Mouse (Mus musculus) heart, embryonic 12.5 days (tissue): ENCODE measurements around the gene Nol6. TPM values are rescaled to one million over a fixed set of nuclear protein-coding genes. Genes with fewer than 3 reads are reported as not detected.

Experiments used
- ATAC-seq: fragments of 200-750 bp; cut with Nextera tagmentation; 2 replicates; pipeline ENCODE4 v1.8.0; 2017; ENCODE audit warnings: moderate TSS enrichment, moderate library complexity; ENCODE audit not compliant: insufficient number of reproducible peaks, low FRiP score
- H3K27ac ChIP-seq: fragments of 300-500 bp; sonication (generic); 2 replicates; pipeline ENCODE4 v1.5.1; 2016; ENCODE audit warnings: mild to moderate bottlenecking, moderate library complexity; ENCODE audit not compliant: poor library complexity, severe bottlenecking
- H3K27me3 ChIP-seq: fragments of 300-500 bp; sonication (generic); replicated peaks from 2 replicates; pipeline ENCODE4 v1.6.1; 2016; ENCODE audit warnings: mild to moderate bottlenecking, moderate library complexity
- H3K36me3 ChIP-seq: fragments of 300-500 bp; sonication (generic); 2 replicates; pipeline ENCODE4 v1.6.1; 2016; ENCODE audit warnings: mild to moderate bottlenecking, moderate library complexity
- H3K4me1 ChIP-seq: fragments of 300-500 bp; sonication (generic); replicated peaks from 2 replicates; pipeline ENCODE4 v1.6.1; 2016; ENCODE audit warnings: mild to moderate bottlenecking
- H3K4me2 ChIP-seq: fragments of 300-500 bp; sonication (generic); 2 replicates; pipeline ENCODE4 v1.6.1; 2016; ENCODE audit warnings: mild to moderate bottlenecking, moderate library complexity
- H3K4me3 ChIP-seq: fragments of 300-500 bp; sonication (generic); 2 replicates; pipeline ENCODE4 v1.5.1; 2016; ENCODE audit warnings: mild to moderate bottlenecking
- H3K9ac ChIP-seq: fragments of 300-500 bp; sonication (generic); 2 replicates; pipeline ENCODE4 v1.6.1; 2016; ENCODE audit warnings: mild to moderate bottlenecking, moderate library complexity
- H3K9me3 ChIP-seq: fragments of 300-500 bp; sonication (generic); replicated peaks from 2 replicates; pipeline ENCODE4 v1.6.1; 2016; ENCODE audit warnings: mild to moderate bottlenecking, moderate library complexity
- WGBS: fragments of 180-500 bp; shearing (Covaris S2); methylation state at CpG from one replicate; pipeline ENCODE4 v1.1.7; 2016; 5-methylcytosine and 5-hydroxymethylcytosine counted together
- polyA plus RNA-seq: library from polyadenylated mRNA; unstranded; fragments of >200 nt; fragmentation: Nextera tagmentation; extraction: Ambion mirVana; gene quantifications from 2 replicates; pipeline ENCODE4 v1.2.1, GENCODE M21; 2016

The Nol6 gene
- polyA plus RNA-seq, 1 experiment from 2014 or later: 21.6 TPM

- Histone ChIP-seq H3K9me3 (no peaks in the 10 kb centered on the region; the same call in 1 of the 2 replicates), H3K27ac (no peak overlapping the region), H3K4me2 (no peak overlapping the region), H3K36me3 (no peaks in the 10 kb centered on the region), H3K9ac (no peak overlapping the region), H3K4me3 (no peak overlapping the region), H3K4me1 (0 out of 2 replicates have a peak, but pooled peaks cover 3% of the 10 kb centered on the region), H3K27me3 (0 out of 2 replicates have a peak, but pooled peaks cover 14% of the 10 kb centered on the region)
- ATAC-seq: no peak
- 76% methylated on average over 5 of the region's 5 CpGs for WGBS
Measured at GRCm38 (mm10) chr4:41081733-41082132, 42.5 kb downstream of the Nol6 start.

DNA sequence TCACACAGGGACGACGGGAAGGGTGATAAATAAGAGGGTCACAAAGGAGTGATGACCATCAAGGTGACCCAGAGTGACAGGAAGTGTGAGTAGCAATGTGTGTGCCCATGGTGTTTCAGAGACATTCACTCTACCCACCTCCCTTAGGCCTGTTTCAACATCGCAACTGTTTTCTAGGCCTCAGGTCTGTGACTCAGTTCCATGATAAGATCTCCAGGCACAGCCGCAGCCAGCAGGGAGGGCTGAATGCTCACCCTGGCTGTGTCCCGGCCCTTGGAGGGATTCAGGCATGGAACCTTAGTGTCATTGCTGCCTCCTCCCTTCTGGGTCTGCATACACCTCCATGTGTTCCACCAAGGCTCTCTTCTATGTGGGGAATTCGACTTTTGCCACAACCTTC, 45.5 kb downstream of the Nol6 start:
- Histone ChIP-seq H3K4me2 (no peak overlapping the region), H3K27ac (no peak overlapping the region), H3K4me1 (0 out of 2 replicates have a peak, but pooled peaks cover 3% of the 10 kb centered on the region), H3K36me3 (no peaks in the 10 kb centered on the region), H3K4me3 (no peak overlapping the region), H3K27me3 (peaks cover 10% of the 10 kb centered on the region; the same call in 1 of the 2 replicates), H3K9ac (no peak overlapping the region), H3K9me3 (no peaks in the 10 kb centered on the region; the same call in 1 of the 2 replicates)
- ATAC-seq: no peak
- WGBS: 36% methylated on average over 6 of the region's 6 CpGs

- 70% methylated on average over 6 of the region's 6 CpGs for WGBS
- H3K9me3 ChIP-seq: no peaks in the 10 kb centered on the region
- H3K4me3 ChIP-seq: no peak overlapping the region
- H3K4me2 ChIP-seq: no peak overlapping the region
- H3K9ac ChIP-seq: no peak overlapping the region
- no peaks in the 10 kb centered on the region for H3K4me1 ChIP-seq
- ATAC-seq: no peak
- no peaks in the 10 kb centered on the region; the same call in 1 of the 2 replicates for H3K27me3 ChIP-seq
- no peaks in the 10 kb centered on the region for H3K36me3 ChIP-seq
- H3K27ac ChIP-seq: no peak overlapping the region
Measured at GRCm38 (mm10) chr4:41074461-41074860, 49.8 kb downstream of the Nol6 start.

DNA sequence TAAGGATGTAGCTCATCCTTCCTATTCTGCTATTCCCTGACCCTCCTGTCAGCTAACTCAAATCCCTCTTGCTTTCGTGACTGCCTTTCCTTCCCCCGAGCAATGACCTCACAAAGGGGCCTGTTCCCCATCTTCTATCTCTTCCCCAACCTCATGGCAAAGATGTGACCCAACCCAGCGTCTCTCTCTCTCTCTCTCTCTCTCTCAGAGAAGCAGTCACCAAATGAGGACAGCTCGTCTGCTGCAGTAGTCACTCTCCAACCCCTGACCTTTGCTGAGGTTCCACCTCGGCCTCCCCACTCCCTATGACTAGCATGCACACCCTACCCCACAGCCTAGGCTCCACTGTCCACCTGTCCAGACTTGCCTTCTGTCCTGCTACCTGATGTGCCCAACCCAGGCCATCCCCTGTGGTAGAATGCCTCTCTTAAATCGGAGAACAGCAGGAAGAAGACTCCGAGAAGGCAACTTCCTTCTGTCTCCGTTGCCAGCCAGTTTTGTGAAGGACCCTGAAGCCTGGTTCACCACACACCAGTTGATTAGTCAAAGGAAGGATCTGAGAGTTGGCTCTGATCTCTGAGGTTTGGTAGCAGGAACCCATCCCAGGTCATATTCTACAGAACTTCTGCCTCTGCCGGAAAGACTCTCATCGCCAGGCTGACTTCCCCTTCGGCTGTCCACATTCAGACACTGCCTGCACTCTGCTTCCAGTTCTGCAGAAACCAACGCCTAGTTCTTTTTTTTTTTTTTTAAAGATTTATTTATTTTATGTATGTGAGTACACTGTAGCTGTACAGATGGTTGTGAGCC, 51.0 kb downstream of the Nol6 start:
- WGBS: 80% methylated on average over 12 of the region's 12 CpGs

GRCm38 (mm10) chr4:41071500-41072429, 52.5 kb downstream of the Nol6 start:
- 78% methylated on average over 14 of the region's 14 CpGs for WGBS
- H3K4me2 ChIP-seq: no peak overlapping the region
- ATAC-seq: no peak

More for the DNA sequence above, 51.0 kb downstream of the Nol6 start:
- Histone ChIP-seq H3K27me3 (no peaks in the 10 kb centered on the region; the same call in 1 of the 2 replicates), H3K4me1 (no peaks in the 10 kb centered on the region), H3K27ac (no peak overlapping the region), H3K36me3 (no peaks in the 10 kb centered on the region), H3K4me3 (no peak overlapping the region), H3K4me2 (no peak overlapping the region), H3K9me3 (no peaks in the 10 kb centered on the region), H3K9ac (no peak overlapping the region)
- no peak for ATAC-seq

GRCm38 (mm10) chr4:41065196-41065595, 59.1 kb downstream of the Nol6 start:
- no peaks in the 10 kb centered on the region for H3K9me3 ChIP-seq
- 87% methylated on average over 4 of the region's 4 CpGs for WGBS
- no peak for ATAC-seq

More at GRCm38 (mm10) chr4:41071500-41072429, 52.5 kb downstream of the Nol6 start:
- Histone ChIP-seq H3K36me3 (no peaks in the 10 kb centered on the region), H3K9me3 (no peaks in the 10 kb centered on the region), H3K27me3 (no peaks in the 10 kb centered on the region; the same call in 1 of the 2 replicates), H3K27ac (no peak overlapping the region), H3K4me3 (no peak overlapping the region), H3K4me1 (no peaks in the 10 kb centered on the region), H3K9ac (no peak overlapping the region)

More at GRCm38 (mm10) chr4:41065196-41065595, 59.1 kb downstream of the Nol6 start:
- Histone ChIP-seq H3K4me1 (peaks cover 11% of the 10 kb centered on the region; the same call in 1 of the 2 replicates), H3K9ac (no peak overlapping the region), H3K27me3 (peaks cover 15% of the 10 kb centered on the region; the same call in 1 of the 2 replicates), H3K27ac (no peak overlapping the region), H3K36me3 (no peaks in the 10 kb centered on the region), H3K4me3 (no peak overlapping the region), H3K4me2 (no peak overlapping the region)

Other genes starting within 250 kb of the Nol6 start
- 8.9 and 10.4 TPM in 2 replicates for gene Spink4, start 204.4 kb downstream of the Nol6 start, polyA plus RNA-seq
- 206 and 214 TPM in 2 replicates for gene Bag1, start 176.2 kb downstream of the Nol6 start, polyA plus RNA-seq
- gene Chmp5, start 176.0 kb downstream of the Nol6 start, polyA plus RNA-seq: 76.2 and 79.4 TPM in 2 replicates
- gene Nfx1, start 153.5 kb downstream of the Nol6 start, polyA plus RNA-seq: 67.8 and 75.0 TPM in 2 replicates
- gene Aqp7, start 76.3 kb downstream of the Nol6 start, polyA plus RNA-seq: 0.09 TPM in 1 of 2 replicates, not detected in the other
- 2.2 and 2.6 TPM in 2 replicates for gene Aqp3, start 26.3 kb downstream of the Nol6 start, polyA plus RNA-seq
- 77.4 and 87.7 TPM in 2 replicates for gene Ube2r2, start 11.3 kb upstream of the Nol6 start, polyA plus RNA-seq
- 67.8 and 80.3 TPM in 2 replicates for gene Ubap2, start 150.7 kb upstream of the Nol6 start, polyA plus RNA-seq
- gene Dcaf12, start 190.4 kb upstream of the Nol6 start, polyA plus RNA-seq: 47.0 and 47.3 TPM in 2 replicates
- gene Ubap1, start 224.5 kb upstream of the Nol6 start, polyA plus RNA-seq: 53.3 and 55.9 TPM in 2 replicates